Mouse (Mus musculus) CH12.LX (cell line): Measurements from ENCODE around the gene Mgat3. TPM values are rescaled to one million over a fixed set of nuclear protein-coding genes. Genes with fewer than 3 reads are reported as not detected.

Experiments
- DNase-seq: peaks from one replicate; pipeline ENCODE4 v3.0.0-alpha.2; 2013; ENCODE audit errors: extremely low read depth
- H3K27ac ChIP-seq: 2 replicates; pipeline ENCODE4 v1.5.1; 2012; ENCODE audit warnings: low read depth, mild to moderate bottlenecking, control low read depth, moderate library complexity; ENCODE audit not compliant: insufficient read depth
- H3K27me3 ChIP-seq: replicated peaks from 2 replicates; pipeline ENCODE3; 2012; ENCODE audit warnings: inconsistent platforms
- H3K36me3 ChIP-seq, 2 experiments: replicated peaks in 1 of 2; 2 replicates each; pipeline versions ENCODE3 to v1.6.1; 2012; ENCODE audit warnings: inconsistent platforms in 1 of 2, low read length in 1 of 2, mild to moderate bottlenecking in 1 of 2, mixed read lengths in 1 of 2, moderate library complexity in 1 of 2; ENCODE audit not compliant: control insufficient read depth in 1 of 2, insufficient read depth in 1 of 2
- H3K4me1 ChIP-seq, 2 experiments: 2 replicates each; pipeline ENCODE4 v1.6.1; 2012; ENCODE audit warnings: inconsistent platforms in 1 of 2, moderate library complexity in 1 of 2; ENCODE audit not compliant: insufficient read depth in 2 of 2, control insufficient read depth in 1 of 2
- H3K4me2 ChIP-seq: 2 replicates; pipeline ENCODE4 v1.6.1; 2012; ENCODE audit warnings: low read depth, mild to moderate bottlenecking, control low read depth; ENCODE audit not compliant: poor library complexity, insufficient read depth, severe bottlenecking
- H3K4me3 ChIP-seq, 3 experiments: fragments of 150-350 bp in 1 of 3; sonication (generic) in 1 of 3; replicated peaks in 1 of 3; 2 replicates each; pipeline versions ENCODE3 to v1.5.1; 2011 to 2012; ENCODE audit warnings: low read depth in 2 of 3, low read length in 2 of 3, mild to moderate bottlenecking in 2 of 3, moderate library complexity in 2 of 3, control low read depth in 1 of 3, improper control_type of control experiment in 1 of 3, inconsistent platforms in 1 of 3, mixed read lengths in 1 of 3; ENCODE audit not compliant: poor library complexity in 1 of 3
- H3K79me2 ChIP-seq: replicated peaks from 2 replicates; pipeline ENCODE4 v1.6.1; 2012; ENCODE audit warnings: mild to moderate bottlenecking, moderate library complexity; ENCODE audit not compliant: control insufficient read depth, poor library complexity, insufficient read depth, severe bottlenecking; ENCODE audit errors: extremely low read depth
- H3K9ac ChIP-seq: 2 replicates; pipeline ENCODE4 v1.6.1; 2012; ENCODE audit warnings: low read depth, mild to moderate bottlenecking, control low read depth, moderate library complexity; ENCODE audit not compliant: insufficient read depth
- H3K9me3 ChIP-seq: replicated peaks from 2 replicates; pipeline ENCODE3; 2012; ENCODE audit warnings: low read length, inconsistent platforms, mixed read lengths
- BHLHE40 ChIP-seq: IDR thresholded peaks from 2 replicates; pipeline ENCODE4 v1.6.1; 2011; ENCODE audit warnings: mild to moderate bottlenecking, low read depth, low read length, improper control_type of control experiment
- ELF1 ChIP-seq: IDR thresholded peaks from 2 replicates; pipeline ENCODE4 v1.6.1; 2014; ENCODE audit warnings: low read depth, mild to moderate bottlenecking, inconsistent platforms, low read length, improper control_type of control experiment
- EP300 ChIP-seq: IDR thresholded peaks from 2 replicates; pipeline ENCODE4 v1.6.1; 2011; ENCODE audit warnings: low read length, improper control_type of control experiment
- ETS1 ChIP-seq: conservative IDR thresholded peaks from 2 replicates; pipeline ENCODE4 v1.6.1; 2012; ENCODE audit warnings: low read depth, mild to moderate bottlenecking, inconsistent platforms, low read length, improper control_type of control experiment, moderate library complexity
- GABPA ChIP-seq: IDR thresholded peaks from 2 replicates; pipeline ENCODE4 v1.6.1; 2012; ENCODE audit warnings: low read depth, low read length, improper control_type of control experiment, inconsistent platforms; ENCODE audit not compliant: insufficient replicate concordance
- HCFC1 ChIP-seq: IDR thresholded peaks from 2 replicates; pipeline ENCODE4 v1.6.1; 2012; ENCODE audit warnings: low read depth, mild to moderate bottlenecking, inconsistent platforms, low read length, improper control_type of control experiment
- JUN ChIP-seq: IDR thresholded peaks from 2 replicates; pipeline ENCODE4 v1.6.1; 2011; ENCODE audit warnings: low read depth, mild to moderate bottlenecking, low read length, improper control_type of control experiment, moderate library complexity; ENCODE audit not compliant: insufficient read depth
- JUND ChIP-seq: conservative IDR thresholded peaks from 2 replicates; pipeline ENCODE4 v1.6.1; 2011; ENCODE audit warnings: low read depth, low read length, improper control_type of control experiment
- KAT2A ChIP-seq: IDR thresholded peaks from 2 replicates; pipeline ENCODE4 v1.6.1; 2012; ENCODE audit warnings: low read length, improper control_type of control experiment, inconsistent platforms; ENCODE audit not compliant: insufficient replicate concordance
- MAFK ChIP-seq: IDR thresholded peaks from 2 replicates; pipeline ENCODE4 v1.6.1; 2011; ENCODE audit warnings: low read length, improper control_type of control experiment; ENCODE audit not compliant: insufficient replicate concordance
- MAZ ChIP-seq: IDR thresholded peaks from 2 replicates; pipeline ENCODE4 v1.6.1; 2012; ENCODE audit warnings: low read depth, mild to moderate bottlenecking, inconsistent platforms, low read length, improper control_type of control experiment, moderate library complexity
- MXI1 ChIP-seq: IDR thresholded peaks from 2 replicates; pipeline ENCODE4 v1.6.1; 2011; ENCODE audit warnings: mild to moderate bottlenecking, low read depth, low read length, improper control_type of control experiment
- NRF1 ChIP-seq: IDR thresholded peaks from 2 replicates; pipeline ENCODE4 v1.6.1; 2014; ENCODE audit warnings: low read depth, mild to moderate bottlenecking, inconsistent platforms, low read length, improper control_type of control experiment, moderate library complexity
- PAX5 ChIP-seq: IDR thresholded peaks from 2 replicates; pipeline ENCODE4 v1.6.1; 2012; ENCODE audit warnings: low read length, inconsistent platforms, mixed read lengths
- POLR2A ChIP-seq: IDR thresholded peaks from 2 replicates; pipeline ENCODE4 v1.6.1; 2011; ENCODE audit warnings: low read depth, mild to moderate bottlenecking, improper control_type of control experiment, low read length
- RCOR1 ChIP-seq: conservative IDR thresholded peaks from 2 replicates; pipeline ENCODE4 v1.6.1; 2012; ENCODE audit warnings: low read depth, mild to moderate bottlenecking, inconsistent platforms, low read length, improper control_type of control experiment
- TBP ChIP-seq: conservative IDR thresholded peaks from 2 replicates; pipeline ENCODE4 v1.6.1; 2011; ENCODE audit warnings: low read depth, low read length, improper control_type of control experiment
- TCF12 ChIP-seq: IDR thresholded peaks from 2 replicates; pipeline ENCODE4 v1.6.1; 2014; ENCODE audit warnings: low read depth, mild to moderate bottlenecking, inconsistent platforms, low read length, improper control_type of control experiment
- UBTF ChIP-seq: IDR thresholded peaks from 2 replicates; pipeline ENCODE4 v1.6.1; 2012; ENCODE audit warnings: low read depth, mild to moderate bottlenecking, inconsistent platforms, low read length, improper control_type of control experiment, moderate library complexity
- USF2 ChIP-seq: conservative IDR thresholded peaks from 2 replicates; pipeline ENCODE4 v1.6.1; 2011; ENCODE audit warnings: low read depth, low read length, improper control_type of control experiment
- ZKSCAN1 ChIP-seq: IDR thresholded peaks from 2 replicates; pipeline ENCODE4 v1.6.1; 2012; ENCODE audit warnings: low read depth, inconsistent platforms, low read length, improper control_type of control experiment, borderline replicate concordance
- dilution Hi-C: fragments of 300-500 bp; cut with MboI; formaldehyde crosslinking; loops from 2 replicates; pipeline ENCODE4 v1.14.3; 2020; ENCODE audit warnings: low sequenced_read_pairs; ENCODE audit not compliant: extremely low pct_unique_long_range_greater_than_20kb, extremely low pct_ligation_motif_present
- in situ Hi-C: fragments of 300-500 bp; cut with MboI; formaldehyde crosslinking; loops from 3 replicates; pipeline ENCODE4 v1.14.3; 2019; ENCODE audit warnings: low sequenced_read_pairs, low pct_ligation_motif_present, low pct_unique_long_range_greater_than_20kb, mixed read lengths
- polyA plus RNA-seq: library from polyadenylated mRNA; unstranded; fragments of >175 nt; gene quantifications from 2 replicates; pipeline ENCODE4 v1.2.1, GENCODE M21; 2012; ENCODE audit warnings: low read depth; ENCODE audit not compliant: insufficient read length
- total RNA-seq, 2 experiments: library from RNA; depleted of rRNA; stranded (reverse); fragments of 300-350 nt in 1 of 2; fragments of >200 nt in 1 of 2; gene quantifications; 2 replicates each; pipeline ENCODE4 v1.2.3; 2012 to 2014

Gene Mgat3
- total and polyA plus RNA-seq, 3 experiments, result 0.09 to 0.36 (median 0.21) TPM

GRCm38 (mm10) chr15:80163274-80163673 lies 10.2 kb upstream of the Mgat3 start:
- DNase-seq, result no peak
- Histone ChIP-seq H3K4me1 (no peaks in the 10 kb centered on the region), H3K79me2 (no peaks in the 10 kb centered on the region), H3K27me3 (peaks cover 10% of the 10 kb centered on the region), H3K4me2 (no peak overlapping the region), H3K9me3 (no peaks in the 10 kb centered on the region), H3K36me3 (peaks cover 35 to 49% of the 10 kb centered on the region in 2 experiments), H3K27ac (no peak overlapping the region), H3K9ac (no peak overlapping the region), H3K4me3 (no peak overlapping the region)
- TF ChIP-seq NRF1 (no peak), MXI1 (no peak), BHLHE40 (no peak), RCOR1 (no peak), ETS1 (no peak), USF2 (no peak)
- dilution Hi-C loops (no loop called here), in situ Hi-C loops (no loop called here)

DNA sequence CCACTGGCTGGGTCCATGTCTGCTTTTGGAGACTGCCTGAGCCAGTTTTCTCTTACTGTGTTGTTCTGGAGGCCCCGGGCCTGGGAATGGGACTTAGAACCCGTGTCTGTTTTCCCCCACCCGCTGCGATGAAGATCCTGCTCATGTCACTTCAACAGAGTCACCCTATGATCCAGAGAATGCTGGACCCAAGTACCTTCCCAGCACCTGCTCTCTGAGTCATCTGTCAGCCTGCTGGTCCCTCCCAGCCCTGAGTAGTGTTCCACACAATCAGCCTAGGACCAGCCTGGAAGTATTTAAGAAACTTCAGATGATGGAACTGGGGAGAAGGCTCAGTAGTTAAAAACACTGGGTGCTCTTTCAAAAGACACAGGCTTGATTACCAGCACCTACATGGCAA lies 9.8 kb upstream of the Mgat3 start:
- Histone ChIP-seq H3K9me3 (no peaks in the 10 kb centered on the region), H3K27me3 (peaks cover 13% of the 10 kb centered on the region), H3K36me3 (peaks cover 30 to 45% of the 10 kb centered on the region in 2 experiments), H3K9ac (no peak overlapping the region), H3K4me3 (no peak overlapping the region), H3K4me1 (no peaks in the 10 kb centered on the region), H3K27ac (no peak overlapping the region), H3K79me2 (no peaks in the 10 kb centered on the region), H3K4me2 (no peak overlapping the region)
- dilution Hi-C loops (no loop called here), in situ Hi-C loops (no loop called here)
- no peak for DNase-seq
- TF ChIP-seq MAZ, result no peak
- TF ChIP-seq ELF1, result no peak
- no peak for TF ChIP-seq TBP
- no peak for TF ChIP-seq UBTF
- no peak for TF ChIP-seq GABPA
- no peak for TF ChIP-seq RCOR1
- no peak for TF ChIP-seq JUND
- no peak for TF ChIP-seq TCF12
- TF ChIP-seq JUN, result no peak
- TF ChIP-seq MXI1, result no peak
- TF ChIP-seq HCFC1, result no peak
- TF ChIP-seq ZKSCAN1, result no peak
- TF ChIP-seq KAT2A, result no peak
- no peak for TF ChIP-seq PAX5
- TF ChIP-seq EP300, result no peak
- no peak for TF ChIP-seq MAFK
- TF ChIP-seq POLR2A, result no peak
